Mouse (Mus musculus) stomach, postnatal 0 days (tissue): ENCODE measurements around the gene Abcc10. TPM values are rescaled to one million over a fixed set of nuclear protein-coding genes. Genes with fewer than 3 reads are reported as not detected.

Experiments
- ATAC-seq: fragments of 200-750 bp; cut with Nextera tagmentation; 2 replicates; pipeline ENCODE4 v1.8.0; 2017; ENCODE audit not compliant: low FRiP score, low TSS enrichment
- DNase-seq: peaks from one replicate; pipeline ENCODE4 v3.0.0-alpha.2; 2016; ENCODE audit warnings: low spot score
- H3K27ac ChIP-seq: fragments of 300-500 bp; sonication (generic); replicated peaks from 2 replicates; pipeline ENCODE4 v1.5.1; 2014; ENCODE audit warnings: mild to moderate bottlenecking, control low read depth
- H3K27me3 ChIP-seq: fragments of 300-500 bp; sonication (generic); 2 replicates; pipeline ENCODE4 v1.6.1; 2014; ENCODE audit warnings: low read length; ENCODE audit not compliant: control insufficient read depth, insufficient read depth
- H3K36me3 ChIP-seq: fragments of 300-500 bp; sonication (generic); 2 replicates; pipeline ENCODE4 v1.6.1; 2014; ENCODE audit warnings: low read length, mixed read lengths; ENCODE audit not compliant: control insufficient read depth, insufficient read depth
- H3K4me1 ChIP-seq: fragments of 300-500 bp; sonication (generic); replicated peaks from 2 replicates; pipeline ENCODE4 v1.6.1; 2014; ENCODE audit warnings: antibody characterized with exemption; ENCODE audit not compliant: control insufficient read depth, insufficient read depth
- H3K4me2 ChIP-seq: fragments of 300-500 bp; sonication (generic); replicated peaks from 2 replicates; pipeline ENCODE4 v1.6.1; 2014; ENCODE audit warnings: low read depth, mild to moderate bottlenecking, control low read depth, moderate library complexity
- H3K4me3 ChIP-seq: fragments of 300-500 bp; sonication (generic); 2 replicates; pipeline ENCODE4 v1.5.1; 2014; ENCODE audit warnings: low read depth, low read length, control low read depth
- H3K9ac ChIP-seq: fragments of 300-500 bp; sonication (generic); 2 replicates; pipeline ENCODE4 v1.6.1; 2014; ENCODE audit warnings: mild to moderate bottlenecking, low read length, control low read depth, mixed read lengths
- H3K9me3 ChIP-seq: fragments of 300-500 bp; sonication (generic); 2 replicates; pipeline ENCODE4 v1.6.1; 2016; ENCODE audit warnings: low read length; ENCODE audit not compliant: control insufficient read depth
- CTCF ChIP-seq: IDR thresholded peaks from 2 replicates; pipeline ENCODE4 v1.5.1; 2016; ENCODE audit warnings: antibody characterized with exemption, low read depth, mild to moderate bottlenecking, moderate library complexity
- EP300 ChIP-seq: optimal IDR thresholded peaks from 2 replicates; pipeline ENCODE3; 2016; ENCODE audit warnings: antibody characterized with exemption
- WGBS: fragments of 180-500 bp; shearing (Covaris S2); extraction: QIAGEN DNeasy Blood & Tissue Kit; methylation state at CpG from one replicate; pipeline ENCODE4 v1.1.7; 2014; 5-methylcytosine and 5-hydroxymethylcytosine counted together
- polyA plus RNA-seq: library from polyadenylated mRNA; unstranded; fragments of >200 nt; fragmentation: Nextera tagmentation; extraction: Ambion mirVana; gene quantifications from 2 replicates; pipeline ENCODE4 v1.2.1, GENCODE M21; 2015

Gene Abcc10
- polyA plus RNA-seq, 1 experiment from 2014 or later: 3.5 TPM

GRCm38 (mm10) chr17:46253452-46254084, 74.6 kb downstream of the Abcc10 start, which contains the start of gene Lrrc73:
TSS of gene Lrrc73 (plus strand) at chr17:46253531.
- peak; percentile 67 for ATAC-seq
- 2% methylated on average over 44 of the region's 48 CpGs for WGBS

More at GRCm38 (mm10) chr17:46253452-46254084, 74.6 kb downstream of the Abcc10 start, which contains the start of gene Lrrc73:
- H3K4me1 ChIP-seq: 0 out of 2 replicates have a peak, but pooled peaks cover 4% of the 10 kb centered on the region
- peak within 1 kb of the TSS; percentile 58 for H3K4me3 ChIP-seq
- H3K27me3 ChIP-seq: no peaks in the 10 kb centered on the region
- H3K9ac ChIP-seq: peak within 1 kb of the TSS; percentile 53
- TF ChIP-seq CTCF (no peak), EP300 (no peak)
- DNase-seq: peak; percentile 90
- H3K27ac ChIP-seq: no peak within 1 kb of the TSS
- peaks cover 21% of the 10 kb centered on the region for H3K36me3 ChIP-seq
- peak within 1 kb of the TSS; percentile 98 for H3K4me2 ChIP-seq
- no peaks in the 10 kb centered on the region for H3K9me3 ChIP-seq

Other genes with a start within 250 kb of the Abcc10 start
- 94.9 and 99.0 TPM in 2 replicates for gene Mrps18a, start 217.4 kb downstream of the Abcc10 start, polyA plus RNA-seq
- gene Rsph9, start 184.1 kb downstream of the Abcc10 start, polyA plus RNA-seq: 13.1 and 13.6 TPM in 2 replicates
- gene Mad2l1bp, start 174.8 kb downstream of the Abcc10 start, polyA plus RNA-seq: 35.5 and 35.8 TPM in 2 replicates
- 21.2 and 21.6 TPM in 2 replicates for gene Gtpbp2, start 167.3 kb downstream of the Abcc10 start, polyA plus RNA-seq
- gene Polh, start 125.7 kb downstream of the Abcc10 start, polyA plus RNA-seq: 7.5 and 8.0 TPM in 2 replicates
- gene Xpo5, start 125.6 kb downstream of the Abcc10 start, polyA plus RNA-seq: 11.5 and 12.2 TPM in 2 replicates
- gene Polr1c, start 80.3 kb downstream of the Abcc10 start, polyA plus RNA-seq: 47.7 and 48.0 TPM in 2 replicates
- 119 and 125 TPM in 2 replicates for gene Yipf3, start 80.3 kb downstream of the Abcc10 start, polyA plus RNA-seq
- gene Lrrc73, start 74.8 kb downstream of the Abcc10 start, polyA plus RNA-seq: 0.73 and 0.79 TPM in 2 replicates
- gene Tjap1, start 45.3 kb downstream of the Abcc10 start, polyA plus RNA-seq: 13.5 and 17.7 TPM in 2 replicates
- 8.9 and 10.8 TPM in 2 replicates for gene Dlk2, start 30.9 kb downstream of the Abcc10 start, polyA plus RNA-seq
- gene Zfp318, start 55.4 kb upstream of the Abcc10 start, polyA plus RNA-seq: 2.9 and 3.5 TPM in 2 replicates
- 0.23 and 0.24 TPM in 2 replicates for gene Crip3, start 100.6 kb upstream of the Abcc10 start, polyA plus RNA-seq
- not detected in 2 replicates for gene Slc22a7, start 110.1 kb upstream of the Abcc10 start, polyA plus RNA-seq
- 0.13 and 0.15 TPM in 2 replicates for gene Ttbk1, start 159.3 kb upstream of the Abcc10 start, polyA plus RNA-seq
- gene Dnph1, start 168.4 kb upstream of the Abcc10 start, polyA plus RNA-seq: 23.8 and 24.7 TPM in 2 replicates
- 1.9 and 2.6 TPM in 2 replicates for gene Cul9, start 218.0 kb upstream of the Abcc10 start, polyA plus RNA-seq
- gene Srf, start 227.8 kb upstream of the Abcc10 start, polyA plus RNA-seq: 3.7 and 4.3 TPM in 2 replicates